Mouse (Mus musculus) liver, adult 2 months (tissue): ENCODE data around the gene Pja2.

Experiments used
- CTCF ChIP-seq: fragments of 200-500 bp; IDR thresholded peaks from 2 replicates; pipeline ENCODE4 v1.5.1; 2011; ENCODE audit warnings: low read depth, low read length, control low read depth
- POLR2A ChIP-seq: fragments of 200-500 bp; IDR thresholded peaks from 2 replicates; pipeline ENCODE4 v1.6.1; 2011; ENCODE audit warnings: low read length, control low read depth; ENCODE audit not compliant: insufficient read depth; ENCODE audit errors: extremely low read depth

- TF ChIP-seq CTCF (no peak), POLR2A (no peak)
Measured at GRCm38 (mm10) chr17:64324556-64324955, 7.2 kb downstream of the Pja2 start.
